Mouse (Mus musculus) left cerebral cortex, adult 18-20 months (tissue): ENCODE measurements around the gene Ttc19. TPM values are rescaled to one million over a fixed set of nuclear protein-coding genes. Genes with fewer than 3 reads are reported as not detected.
"Not testable (repeated sequence)": the region's sequence is repeated elsewhere in the genome, so short reads cannot be mapped to it uniquely, and the experiment has no call there.

ENCODE experiments used
- DNase-seq, 2 experiments: peaks; one replicate each; pipeline ENCODE4 v3.0.0; 2021 to 2022; ENCODE audit warnings: low spot score in 2 of 2, mixed read lengths in 1 of 2
- total RNA-seq, 2 experiments: library from RNA; stranded (reverse); gene quantifications; 2 replicates each; pipeline ENCODE4 v1.2.3; 2021

Ttc19 gene
- total RNA-seq, 2 experiments from 2014 or later: 89.4 to 91.9 TPM

DNA sequence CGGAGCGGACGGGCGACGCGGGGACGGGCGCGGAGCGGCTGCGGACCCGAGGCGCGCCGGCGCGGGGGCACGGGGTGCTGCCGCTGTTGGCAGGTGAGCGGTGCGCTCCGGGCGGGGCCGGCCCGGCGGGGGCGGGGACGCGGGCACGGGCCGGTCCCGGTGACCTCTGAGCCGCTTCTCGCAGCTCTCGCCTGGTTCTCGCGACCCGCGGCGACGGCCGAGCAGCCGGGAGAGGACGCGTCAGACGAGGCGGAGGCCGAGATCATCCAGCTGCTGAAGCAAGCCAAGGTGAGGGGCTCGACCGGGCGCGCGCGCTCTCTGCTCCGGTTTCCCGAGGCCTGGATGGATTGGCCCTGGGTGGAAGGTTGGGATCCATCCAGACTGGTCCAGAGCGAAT, 326 bp downstream of the Ttc19 start:
- peak in 1 of 2 experiments; percentile 36 for DNase-seq

DNA sequence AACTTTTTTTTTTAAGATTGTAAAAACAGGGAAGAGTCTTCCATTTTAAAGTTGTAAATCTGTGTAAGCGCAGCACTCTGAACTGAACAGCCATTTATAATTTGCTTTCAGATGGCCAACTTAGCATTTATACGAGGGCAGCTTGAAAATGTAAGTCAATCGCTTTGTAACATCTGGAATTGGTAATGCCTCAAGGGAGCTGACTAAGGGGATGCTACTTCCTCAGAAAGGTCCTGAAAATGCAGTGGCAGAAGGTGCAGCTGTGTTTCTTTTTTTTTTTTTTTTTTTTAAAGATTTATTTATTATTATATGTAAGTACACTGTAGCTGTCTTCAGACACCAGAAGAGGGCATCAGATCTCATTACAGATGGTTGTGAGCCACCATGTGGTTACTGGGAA, 2.7 kb downstream of the Ttc19 start:
- not testable (repeated sequence) for DNase-seq

DNA sequence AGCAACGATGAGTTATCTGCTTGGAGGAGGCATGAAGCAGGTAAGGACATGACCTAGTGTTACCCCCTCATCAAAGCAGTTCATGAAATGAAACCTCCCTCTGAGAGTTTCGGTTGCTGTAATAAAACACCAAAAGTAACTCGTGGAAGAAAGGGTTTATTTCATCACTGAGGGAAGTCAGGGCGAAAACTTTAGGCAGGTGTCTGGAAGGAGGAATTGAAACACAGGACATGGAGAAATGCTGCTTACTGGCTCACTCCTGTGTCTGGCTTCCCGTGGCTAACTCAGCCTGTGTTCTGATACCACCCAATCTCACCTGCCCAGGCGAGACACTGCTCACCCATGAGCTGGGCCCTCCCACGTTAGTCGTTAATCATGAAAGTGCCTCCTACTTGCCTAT, 3.7 kb downstream of the Ttc19 start:
- DNase-seq: no peak

- no peak for DNase-seq
Observed at GRCm38 (mm10) chr11:62287700-62288099, 6.4 kb downstream of the Ttc19 start.

DNA sequence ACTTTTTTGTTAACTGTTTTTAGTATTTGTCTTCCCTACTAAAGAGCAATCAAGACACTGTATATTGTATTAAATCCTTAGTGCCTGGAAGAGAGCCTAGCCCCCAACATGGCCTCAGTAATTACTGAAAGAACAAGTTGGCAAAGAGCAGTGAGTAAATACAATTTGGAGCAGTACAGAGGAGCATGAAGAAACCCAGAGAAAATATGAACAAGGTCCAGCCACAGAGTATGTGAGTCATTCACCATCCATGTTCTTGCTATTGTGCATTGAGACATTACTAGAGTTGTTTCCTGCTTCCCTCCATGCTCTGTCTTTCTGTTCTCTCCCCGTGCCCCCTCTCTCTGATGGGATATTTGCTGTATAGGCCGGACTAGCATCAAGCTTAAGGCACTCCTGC, 12.8 kb downstream of the Ttc19 start:
- DNase-seq: no peak

DNA sequence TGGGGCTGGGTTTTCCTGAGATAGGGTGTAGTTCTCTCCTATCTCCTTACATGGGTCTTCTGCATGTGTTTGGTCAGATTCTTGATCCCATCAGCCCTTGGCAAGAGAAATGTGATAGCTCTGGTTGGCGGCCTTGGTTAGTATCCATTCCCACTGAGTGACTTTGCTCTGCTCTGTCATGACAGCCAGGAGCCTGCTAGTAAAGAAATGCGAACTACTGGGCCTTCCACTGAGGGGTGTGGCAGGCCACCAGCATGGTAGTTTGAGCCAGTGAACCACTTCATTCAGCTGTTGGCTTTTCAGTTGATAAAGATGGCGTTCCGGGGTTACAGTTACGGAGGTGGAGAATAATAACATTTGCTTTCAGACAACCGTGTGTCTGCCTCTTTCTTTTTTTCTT, 17.6 kb downstream of the Ttc19 start:
- DNase-seq: no peak

- DNase-seq: peak; percentile 27 to 39
Observed at GRCm38 (mm10) chr11:62305866-62306265, 24.6 kb downstream of the Ttc19 start.

- DNase-seq: no peak
Observed at GRCm38 (mm10) chr11:62309296-62309695, 28.0 kb downstream of the Ttc19 start.

GRCm38 (mm10) chr11:62314984-62315383, 33.7 kb downstream of the Ttc19 start:
- no peak for DNase-seq

DNA sequence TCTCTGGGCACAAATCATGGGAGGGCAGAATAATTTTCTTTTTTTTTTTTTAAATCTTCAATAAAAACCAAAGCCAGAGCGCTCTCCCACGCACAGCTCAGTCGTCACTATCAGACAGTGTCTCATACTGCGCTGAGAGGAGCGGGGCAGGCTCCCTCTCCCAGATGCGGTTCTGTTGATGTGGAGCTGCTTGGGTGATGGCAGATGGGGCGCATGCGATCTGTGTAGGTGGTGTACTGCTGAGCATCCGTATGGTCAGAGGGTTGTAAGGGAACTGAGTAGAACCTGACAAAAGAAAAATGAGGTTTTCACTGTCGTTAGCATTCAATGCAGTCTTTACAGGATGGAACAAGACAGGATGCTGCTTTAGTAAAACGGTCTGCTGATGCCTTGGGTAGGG, 36.5 kb downstream of the Ttc19 start:
- peak; percentile 65 to 84 for DNase-seq

GRCm38 (mm10) chr11:62320097-62320496, 38.8 kb downstream of the Ttc19 start:
- DNase-seq: no peak

- DNase-seq: no peak
Observed at GRCm38 (mm10) chr11:62323659-62324058, 42.4 kb downstream of the Ttc19 start.

DNA sequence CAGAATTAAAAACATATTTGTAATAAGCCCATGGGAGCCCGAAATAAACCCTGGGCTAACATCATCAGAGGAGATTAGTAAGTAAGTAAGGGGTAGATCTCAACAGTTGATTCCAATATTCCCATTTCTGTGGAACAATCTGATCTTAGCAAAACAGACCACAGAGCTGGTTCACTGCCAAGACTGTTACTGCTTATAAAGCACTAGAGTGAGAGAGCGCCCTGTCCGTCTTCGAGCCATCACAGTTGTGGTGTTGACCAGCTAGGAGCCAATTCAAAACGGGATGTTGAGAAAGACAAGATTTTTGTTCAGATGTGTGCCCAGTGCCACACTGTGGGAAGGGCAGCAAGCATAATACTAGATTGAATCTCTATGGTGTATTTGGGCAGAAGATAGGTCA, 49.9 kb downstream of the Ttc19 start:
- DNase-seq: no peak

- DNase-seq: no peak
Observed at GRCm38 (mm10) chr11:62332228-62332627, 51.0 kb downstream of the Ttc19 start.

GRCm38 (mm10) chr11:62343002-62343401, 61.7 kb downstream of the Ttc19 start:
- no peak for DNase-seq

DNA sequence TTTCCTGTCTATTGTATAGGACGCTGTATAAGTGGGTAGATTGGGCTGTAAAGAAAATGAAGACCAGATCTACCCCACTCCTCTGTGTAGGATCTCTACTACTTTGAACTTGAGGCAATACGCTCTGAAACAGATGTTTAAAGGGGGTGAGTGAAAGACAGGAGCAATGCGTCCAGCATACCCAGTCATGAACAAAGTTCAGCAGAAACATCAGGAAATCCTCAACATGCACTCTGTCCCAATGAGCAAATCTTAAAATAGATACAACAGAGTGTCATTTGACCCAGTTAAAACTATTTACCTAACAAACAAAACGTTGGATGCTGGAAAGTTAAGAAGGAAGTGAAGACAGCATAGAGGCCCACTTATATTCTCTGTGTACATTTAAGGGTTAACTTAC, 70.7 kb downstream of the Ttc19 start:
- no peak for DNase-seq

DNA sequence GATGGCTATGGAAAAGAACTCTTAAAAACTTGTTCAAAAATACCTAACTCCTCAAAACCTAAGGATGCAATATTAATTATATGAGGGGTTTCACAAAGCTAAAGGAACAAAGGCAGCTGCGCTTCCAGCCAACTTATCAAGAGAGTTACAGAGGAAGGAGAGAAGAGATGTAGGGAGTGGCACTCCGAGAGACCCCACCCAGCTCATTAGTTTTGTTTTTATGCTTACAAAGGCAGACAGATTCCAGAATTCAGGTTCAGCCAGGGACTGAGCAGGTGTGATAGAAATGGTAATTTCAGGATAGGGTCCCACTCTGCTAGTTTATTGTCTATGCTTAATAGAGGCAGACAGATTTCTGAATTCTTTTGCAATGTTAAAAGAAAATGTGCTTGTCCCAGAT, 73.9 kb downstream of the Ttc19 start:
- DNase-seq: no peak

DNA sequence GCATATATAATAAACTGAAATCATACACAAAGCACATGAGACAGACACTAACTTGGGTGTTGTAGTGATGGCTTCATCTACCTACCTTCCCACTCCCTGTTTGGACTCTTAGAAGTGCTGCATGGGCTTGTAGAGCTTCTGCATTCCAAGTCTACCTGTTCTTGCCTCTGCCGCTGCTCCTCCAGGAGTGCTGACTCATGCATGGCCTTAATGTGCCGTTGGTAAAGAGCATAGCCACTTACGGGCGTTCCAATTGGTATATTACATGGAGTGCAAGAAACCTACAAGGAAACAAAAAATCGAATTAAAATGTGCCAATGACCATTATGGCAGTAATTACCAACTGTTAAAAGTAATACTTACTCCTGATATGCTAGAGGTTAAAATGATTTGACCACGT, 85.6 kb downstream of the Ttc19 start:
- no peak for DNase-seq

DNA sequence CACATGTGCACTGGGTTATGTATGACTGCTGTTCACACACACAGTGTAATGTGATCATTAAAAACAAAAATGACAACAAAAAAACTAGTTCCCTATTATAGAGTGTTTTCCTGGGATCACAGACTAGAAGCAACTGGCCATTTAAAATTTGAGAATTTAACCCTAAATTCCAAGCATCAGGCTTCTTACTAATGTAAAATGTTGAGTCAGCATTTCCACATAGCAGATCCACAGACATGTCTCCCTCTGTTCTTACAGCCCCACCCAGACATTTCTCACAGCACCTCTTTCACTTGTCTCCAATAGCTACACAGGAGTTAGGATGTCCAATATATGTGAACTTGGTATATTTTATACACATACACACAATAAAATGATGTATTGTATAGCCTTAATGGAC, 88.7 kb downstream of the Ttc19 start:
- no peak for DNase-seq

GRCm38 (mm10) chr11:62371776-62372175, 90.5 kb downstream of the Ttc19 start:
- no peak for DNase-seq

DNA sequence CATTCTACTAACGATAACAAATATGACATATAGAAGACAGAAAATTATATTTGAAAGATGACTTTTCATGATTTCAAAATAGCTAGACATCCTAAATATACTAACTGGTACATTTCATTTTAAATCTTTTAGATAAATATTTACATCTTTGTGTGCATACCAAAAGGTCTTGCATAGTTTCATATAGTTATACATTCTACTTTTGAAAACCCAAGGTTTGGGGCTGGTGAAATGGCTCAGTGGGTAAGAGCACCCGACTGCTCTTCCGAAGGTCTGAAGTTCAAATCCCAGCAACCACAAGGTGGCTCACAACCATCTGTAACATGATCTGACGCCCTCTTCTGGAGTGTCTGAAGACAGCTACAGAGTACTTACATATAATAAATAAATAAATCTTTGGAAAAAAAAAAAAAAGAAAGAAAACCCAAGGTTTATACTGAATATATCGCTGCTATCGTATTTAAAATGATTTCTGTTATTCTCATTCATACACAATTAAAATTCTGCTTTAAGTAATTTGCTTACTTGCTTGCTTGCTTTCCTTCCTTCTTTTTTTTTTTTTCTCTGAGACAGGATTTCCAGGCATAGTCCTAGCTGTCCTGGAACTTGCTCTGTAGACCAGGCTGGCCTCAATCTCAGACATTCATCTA, 96.1 kb downstream of the Ttc19 start:
- DNase-seq: not testable (repeated sequence)
